Mouse (Mus musculus) gastrocnemius, adult 18-20 months (tissue): ENCODE measurements at regions not wholly inside any gene's neighbourhood (a gene's known extent, or its start where the extent isn't known, plus 50 kb on each side); places are given as distances from the start of the nearest gene placed in this dataset.
"Not testable (repeated sequence)": the region's sequence is repeated elsewhere in the genome, so short reads cannot be mapped to it uniquely, and the experiment has no call there.

Experiments
- DNase-seq: peaks from one replicate; pipeline ENCODE4 v3.0.0; 2021; ENCODE audit warnings: low spot score

- DNase-seq = peak; percentile 70
Measured at GRCm38 (mm10) chr16:86932765-86933164, 421.2 kb upstream of the N6amt1 start.

- DNase-seq = no peak
Measured at GRCm38 (mm10) chr16:86897967-86898710, 455.8 kb upstream of the N6amt1 start.

GRCm38 (mm10) chr16:86894982-86895381, 459.0 kb upstream of the N6amt1 start:
- no peak for DNase-seq

GRCm38 (mm10) chr16:86894333-86894732, 459.7 kb upstream of the N6amt1 start:
- DNase-seq = no peak

- DNase-seq = no peak
Measured at GRCm38 (mm10) chr16:86888421-86888820, 465.6 kb upstream of the N6amt1 start.

- DNase-seq = no peak
Measured at GRCm38 (mm10) chr16:86887605-86888004, 466.4 kb upstream of the N6amt1 start.

GRCm38 (mm10) chr16:86883862-86884261, 470.1 kb upstream of the N6amt1 start:
- no peak for DNase-seq

- DNase-seq = peak; percentile 63
Measured at GRCm38 (mm10) chr16:86882529-86882928, 471.5 kb upstream of the N6amt1 start.

GRCm38 (mm10) chr16:86881583-86881982, 472.4 kb upstream of the N6amt1 start:
- DNase-seq = peak; percentile 23

GRCm38 (mm10) chr16:86860828-86861227, 493.2 kb upstream of the N6amt1 start:
- DNase-seq = no peak

GRCm38 (mm10) chr16:86855891-86856290, 498.1 kb upstream of the N6amt1 start:
- DNase-seq = no peak

GRCm38 (mm10) chr16:86855312-86855711, 498.7 kb upstream of the N6amt1 start:
- DNase-seq = no peak

- no peak for DNase-seq
Measured at GRCm38 (mm10) chr16:86853398-86853797, 500.6 kb upstream of the N6amt1 start.

- DNase-seq = no peak
Measured at GRCm38 (mm10) chr16:86838457-86839337, 515.3 kb upstream of the N6amt1 start.

- DNase-seq = no peak
Measured at GRCm38 (mm10) chr16:86827645-86828044, 526.3 kb upstream of the N6amt1 start.

- no peak for DNase-seq
Measured at GRCm38 (mm10) chr16:86826641-86827040, 527.3 kb upstream of the N6amt1 start.

- no peak for DNase-seq
Measured at GRCm38 (mm10) chr16:86823496-86823895, 530.5 kb upstream of the N6amt1 start.

- no peak for DNase-seq
Measured at GRCm38 (mm10) chr16:86821586-86821985, 532.4 kb upstream of the N6amt1 start.

GRCm38 (mm10) chr16:86818639-86819038, 535.3 kb upstream of the N6amt1 start:
- not testable (repeated sequence) for DNase-seq

GRCm38 (mm10) chr16:86816763-86817593, 537.0 kb upstream of the N6amt1 start:
- no peak for DNase-seq

- DNase-seq = no peak
Measured at GRCm38 (mm10) chr16:86816006-86816405, 538.0 kb upstream of the N6amt1 start.

- no peak for DNase-seq
Measured at GRCm38 (mm10) chr16:86812692-86813091, 541.3 kb upstream of the N6amt1 start.
